In the genomic region with DNA sequence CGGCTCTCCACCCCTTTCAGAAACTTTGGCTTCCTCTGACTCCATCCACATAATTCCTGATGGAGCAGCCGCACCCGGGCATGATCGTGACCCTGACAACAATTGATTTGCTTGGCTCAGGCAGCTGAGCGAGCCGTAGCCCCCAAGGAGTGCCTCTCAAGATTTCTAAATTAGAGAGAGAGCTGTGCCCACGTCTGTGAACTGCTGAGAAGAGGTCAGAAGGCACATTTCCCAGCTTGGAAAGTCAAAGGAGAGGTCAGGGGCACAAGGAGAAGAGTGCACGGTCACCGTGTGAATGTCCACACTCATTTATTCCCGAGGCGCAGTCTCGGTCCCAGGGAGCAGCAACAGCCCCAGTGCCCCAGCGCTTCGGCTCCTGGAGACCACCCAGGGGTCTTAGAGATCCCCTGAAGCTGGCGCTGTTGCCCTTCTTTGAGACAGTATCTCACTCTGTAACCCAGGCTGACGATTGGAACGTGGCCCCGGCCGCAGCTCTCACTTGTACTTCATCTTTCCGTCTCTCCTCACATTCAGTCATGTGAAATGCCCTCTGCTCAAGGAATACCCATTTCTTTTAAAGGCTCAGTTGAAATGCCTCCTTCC, we compare ENCODE assay signal across 17 mouse cellular contexts. TPM values are rescaled to one million over a fixed set of nuclear protein-coding genes. Genes with fewer than 3 reads are reported as not detected.
A peak's percentile ranks its signal among the peaks of the same experiment; 100 is the strongest.
DNase-seq lines count a peak whose midpoint lies in the region; ATAC-seq lines count a peak whose summit lies in the region.
"Had no signal": no experiment of that assay in that cellular context is flagged by ENCODE, and none has a peak within 500 bp of the region (broad histone marks: within the 10 kb centered on the region; RNA-seq: fewer than 3 reads in every experiment).

No protein-coding gene starts in this region.

- no peak overlapping the region for H3K27ac ChIP-seq in embryonic facial prominence, embryonic 14.5 days (replicated peaks; ENCODE audit: low read depth, low read length)
- H3K27ac ChIP-seq in kidney, embryonic 16.5 days (ENCODE audit: low read length) = no peak overlapping the region
- H3K27ac ChIP-seq: limb, embryonic 12.5 days; liver, embryonic 15.5 days; stomach, embryonic 15.5 days had no signal

- H3K4me1 ChIP-seq in embryonic facial prominence, embryonic 14.5 days (ENCODE audit: control insufficient read depth, insufficient read depth, low read length) = no peaks in the 10 kb centered on the region
- H3K4me1 ChIP-seq in kidney, embryonic 16.5 days (ENCODE audit: insufficient read depth, low read length) = no peaks in the 10 kb centered on the region
- H3K4me1 ChIP-seq: limb, embryonic 12.5 days; liver, embryonic 15.5 days; stomach, embryonic 15.5 days had no signal

- H3K4me2 ChIP-seq in embryonic facial prominence, embryonic 14.5 days (ENCODE audit: low read depth, low read length) = no peak overlapping the region
- H3K4me2 ChIP-seq in kidney, embryonic 16.5 days (replicated peaks; ENCODE audit: low read depth, low read length) = no peak overlapping the region
- H3K4me2 ChIP-seq: limb, embryonic 12.5 days; liver, embryonic 15.5 days; stomach, embryonic 15.5 days had no signal

- no peak for ATAC-seq in embryonic facial prominence, embryonic 14.5 days (ENCODE audit: low read depth)
- ATAC-seq in kidney, embryonic 16.5 days (ENCODE audit: low FRiP score, low TSS enrichment) = no peak
- ATAC-seq: activated CD4-positive, CD25-positive, alpha-beta regulatory T cell, adult 4 months; CD4-positive, CD25-positive, alpha-beta regulatory T cell, adult 4 months; intestine, postnatal 0 days had no signal

- 63% methylated on average over 16 of the region's 20 CpGs for WGBS in embryonic facial prominence, embryonic 14.5 days
- 66% methylated on average over 20 of the region's 20 CpGs for WGBS in kidney, embryonic 16.5 days

- peak; percentile 9 for DNase-seq in right cerebral cortex, postnatal 4 days
- DNase-seq in right cerebral cortex, postnatal 10 days (ENCODE audit: low spot score in 2 of 2) = no peak
- DNase-seq in embryonic facial prominence, embryonic 14.5 days (ENCODE audit: low spot score) = peak; percentile 5
- peak; percentile 25 for DNase-seq in mesoderm, embryonic 11.5 days (ENCODE audit: low read depth, low spot score)
- no peak for DNase-seq in lung, postnatal 14 days
- no peak for DNase-seq in left cerebral cortex, postnatal 25 days (ENCODE audit: low spot score in 2 of 2)
- DNase-seq: adrenal gland, postnatal 36 days; heart, postnatal 10 days; kidney, postnatal 25 days; layer of hippocampus, postnatal 36 days had no signal

- no peak overlapping the region for H3K9ac ChIP-seq in embryonic facial prominence, embryonic 14.5 days (ENCODE audit: low read depth, low read length)
- H3K9ac ChIP-seq in kidney, embryonic 16.5 days (replicated peaks; ENCODE audit: low read length) = no peak overlapping the region
- H3K9ac ChIP-seq: limb, embryonic 12.5 days; liver, embryonic 15.5 days; stomach, embryonic 15.5 days had no signal

- H3K9me3 ChIP-seq in embryonic facial prominence, embryonic 14.5 days (ENCODE audit: control insufficient read depth, low read length) = no peaks in the 10 kb centered on the region
- H3K9me3 ChIP-seq in kidney, embryonic 16.5 days (ENCODE audit: low read length) = no peaks in the 10 kb centered on the region
- H3K9me3 ChIP-seq: limb, embryonic 12.5 days; liver, embryonic 15.5 days; stomach, embryonic 15.5 days had no signal

- intact Hi-C loops in left cerebral cortex, postnatal 25 days (cut with DNase I) = no loop called here

- H3K36me3 ChIP-seq in embryonic facial prominence, embryonic 14.5 days (ENCODE audit: control insufficient read depth, insufficient read depth, low read length) = peaks cover 15% of the 10 kb centered on the region
- H3K36me3 ChIP-seq in kidney, embryonic 16.5 days (ENCODE audit: insufficient read depth, low read length) = peaks cover 10% of the 10 kb centered on the region

- no peaks in the 10 kb centered on the region for H3K27me3 ChIP-seq in embryonic facial prominence, embryonic 14.5 days (replicated peaks; ENCODE audit: control insufficient read depth, insufficient read depth, low read length)
- no peaks in the 10 kb centered on the region for H3K27me3 ChIP-seq in kidney, embryonic 16.5 days (ENCODE audit: insufficient read depth, low read length)
- H3K27me3 ChIP-seq: limb, embryonic 12.5 days; liver, embryonic 15.5 days; stomach, embryonic 15.5 days had no signal

- H3K4me3 ChIP-seq in embryonic facial prominence, embryonic 14.5 days (ENCODE audit: low read depth, low read length) = no peak overlapping the region
- no peak overlapping the region for H3K4me3 ChIP-seq in kidney, embryonic 16.5 days (ENCODE audit: low read length)
- H3K4me3 ChIP-seq: limb, embryonic 12.5 days; liver, embryonic 15.5 days; stomach, embryonic 15.5 days had no signal

RNA-seq across cellular contexts. Expression of gene Kbtbd7, which starts 6.1 kb away (rescaled TPM):
- 13.8 and 15.4 TPM in 2 replicates for polyA plus RNA-seq in embryonic facial prominence, embryonic 14.5 days (2014; fragmentation: Nextera tagmentation; extraction: Ambion mirVana)
- 12.3 and 12.6 TPM in 2 replicates for polyA plus RNA-seq in kidney, embryonic 16.5 days (2015; fragmentation: Nextera tagmentation; extraction: Ambion mirVana)
- total RNA-seq in left cerebral cortex, postnatal 25 days (2021) = 10 to 100 TPM; 39.8 to 41.0 TPM

RNA-seq across cellular contexts. Expression of gene Mtrf1, which starts 22.6 kb away (rescaled TPM):
- 8.3 and 9.7 TPM in 2 replicates for polyA plus RNA-seq in embryonic facial prominence, embryonic 14.5 days (2014; fragmentation: Nextera tagmentation; extraction: Ambion mirVana)
- 10.7 and 11.6 TPM in 2 replicates for polyA plus RNA-seq in kidney, embryonic 16.5 days (2015; fragmentation: Nextera tagmentation; extraction: Ambion mirVana)
- total RNA-seq in left cerebral cortex, postnatal 25 days (2021) = 1 to 10 TPM; 5.4 to 5.8 TPM

RNA-seq across cellular contexts. Expression of gene Naa16, which starts 29.6 kb away (rescaled TPM):
- 30.2 and 34.2 TPM in 2 replicates for polyA plus RNA-seq in embryonic facial prominence, embryonic 14.5 days (2014; fragmentation: Nextera tagmentation; extraction: Ambion mirVana)
- 37.8 and 42.9 TPM in 2 replicates for polyA plus RNA-seq in kidney, embryonic 16.5 days (2015; fragmentation: Nextera tagmentation; extraction: Ambion mirVana)
- 10 to 100 TPM in 1 of 2 experiments, 1 to 10 TPM in 1; 9.1 to 13.7 TPM for total RNA-seq in left cerebral cortex, postnatal 25 days (2021)

RNA-seq across cellular contexts. Expression of gene Kbtbd6, which starts 31.5 kb away (rescaled TPM):
- polyA plus RNA-seq in embryonic facial prominence, embryonic 14.5 days (2014; fragmentation: Nextera tagmentation; extraction: Ambion mirVana) = 2.4 TPM in 2 replicates
- 3.1 and 4.0 TPM in 2 replicates for polyA plus RNA-seq in kidney, embryonic 16.5 days (2015; fragmentation: Nextera tagmentation; extraction: Ambion mirVana)
- total RNA-seq in left cerebral cortex, postnatal 25 days (2021) = 1 to 10 TPM; 1.3 to 1.6 TPM
- polyA plus RNA-seq: CD4-positive, CD25-positive, alpha-beta regulatory T cell, adult 4 months had no signal

Comparison
In these comparisons a context has a peak if more than half of its experiments do, and no peak if none do; other contexts are left out.
1. DNase-seq: peak in right cerebral cortex, postnatal 4 days (single experiment), embryonic facial prominence, embryonic 14.5 days (single experiment) and mesoderm, embryonic 11.5 days (single experiment); none in right cerebral cortex, postnatal 10 days (0 of 2), lung, postnatal 14 days (single experiment) and left cerebral cortex, postnatal 25 days (0 of 2).